Mouse (Mus musculus): ENCODE data around the gene Pole4. TPM values are rescaled to one million over a fixed set of nuclear protein-coding genes. Genes with fewer than 3 reads are reported as not detected.

Pole4 gene
- 108 and 109 TPM in 2 replicates for polyA plus RNA-seq (2015; fragmentation: Nextera tagmentation; extraction: Ambion mirVana)

DNA sequence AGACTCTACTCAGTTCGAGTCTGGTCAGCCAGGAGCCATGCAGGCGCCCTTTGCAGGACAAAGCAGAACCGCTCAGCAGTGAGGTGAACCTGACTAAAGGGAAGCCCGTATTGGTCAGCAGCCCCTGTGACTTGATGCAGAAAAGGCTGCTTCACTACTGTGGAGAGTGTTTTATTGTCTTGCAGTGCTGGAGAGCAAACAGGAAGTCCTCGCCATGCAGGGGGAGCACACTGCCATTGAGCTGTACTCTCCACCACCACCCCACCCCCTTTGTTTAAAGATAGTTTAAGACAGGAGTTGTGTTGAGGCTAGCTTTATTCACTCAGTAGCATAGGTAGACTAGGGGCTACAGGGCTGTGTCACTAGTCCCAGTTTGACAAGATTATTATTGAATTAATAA lies at the start of gene Pole4:
TSS of gene Pole4 (minus strand) at position 145 of the 400 bp plus-strand sequence.
- Histone ChIP-seq H3K4me3 (no peak within 1 kb of the TSS), H3K27ac (no peak within 1 kb of the TSS), H3K27me3 (no peaks in the 10 kb centered on the region), H3K9me3 (no peaks in the 10 kb centered on the region), H3K4me1 (no peaks in the 10 kb centered on the region), H3K9ac (no peak within 1 kb of the TSS), H3K36me3 (no peaks in the 10 kb centered on the region), H3K4me2 (no peak within 1 kb of the TSS)
- WGBS = 84% methylated on average over 5 of the region's 5 CpGs
- no peak for ATAC-seq (ENCODE audit: insufficient number of reproducible peaks, insufficient read depth, low FRiP score, low TSS enrichment, low read depth)

DNA sequence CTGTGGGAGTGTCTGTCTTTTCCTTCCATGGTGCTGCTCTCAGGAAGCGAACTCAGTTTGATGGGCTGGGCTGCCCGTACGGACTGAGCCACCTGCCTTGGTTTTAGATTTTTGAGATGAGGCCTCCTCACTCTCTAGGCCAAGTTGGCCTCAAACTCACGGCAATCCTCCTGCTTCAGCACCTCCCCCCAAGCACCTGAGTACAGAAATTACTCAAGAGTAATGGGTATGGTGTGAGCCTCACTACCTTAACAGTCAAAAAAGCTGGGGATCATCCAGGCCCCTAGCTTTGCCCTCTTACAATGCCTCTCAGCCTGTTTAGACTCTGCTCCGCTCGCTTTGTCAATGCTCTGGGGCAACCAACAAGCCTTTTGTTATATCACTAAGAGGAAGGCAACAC lies 49.6 kb upstream of the Pole4 start:
- H3K27ac ChIP-seq = no peak overlapping the region
- 91% methylated on average over 6 of the region's 6 CpGs for WGBS
- H3K4me3 ChIP-seq = no peak overlapping the region
- no peaks in the 10 kb centered on the region for H3K27me3 ChIP-seq
- H3K9me3 ChIP-seq = no peaks in the 10 kb centered on the region
- ATAC-seq (ENCODE audit: insufficient number of reproducible peaks, insufficient read depth, low FRiP score, low TSS enrichment, low read depth) = no peak
- peaks cover 22% of the 10 kb centered on the region for H3K36me3 ChIP-seq
- peaks cover 7% of the 10 kb centered on the region; the same call in 1 of the 2 replicates for H3K4me1 ChIP-seq
- H3K4me2 ChIP-seq = no peak overlapping the region
- H3K9ac ChIP-seq = no peak overlapping the region

DNA sequence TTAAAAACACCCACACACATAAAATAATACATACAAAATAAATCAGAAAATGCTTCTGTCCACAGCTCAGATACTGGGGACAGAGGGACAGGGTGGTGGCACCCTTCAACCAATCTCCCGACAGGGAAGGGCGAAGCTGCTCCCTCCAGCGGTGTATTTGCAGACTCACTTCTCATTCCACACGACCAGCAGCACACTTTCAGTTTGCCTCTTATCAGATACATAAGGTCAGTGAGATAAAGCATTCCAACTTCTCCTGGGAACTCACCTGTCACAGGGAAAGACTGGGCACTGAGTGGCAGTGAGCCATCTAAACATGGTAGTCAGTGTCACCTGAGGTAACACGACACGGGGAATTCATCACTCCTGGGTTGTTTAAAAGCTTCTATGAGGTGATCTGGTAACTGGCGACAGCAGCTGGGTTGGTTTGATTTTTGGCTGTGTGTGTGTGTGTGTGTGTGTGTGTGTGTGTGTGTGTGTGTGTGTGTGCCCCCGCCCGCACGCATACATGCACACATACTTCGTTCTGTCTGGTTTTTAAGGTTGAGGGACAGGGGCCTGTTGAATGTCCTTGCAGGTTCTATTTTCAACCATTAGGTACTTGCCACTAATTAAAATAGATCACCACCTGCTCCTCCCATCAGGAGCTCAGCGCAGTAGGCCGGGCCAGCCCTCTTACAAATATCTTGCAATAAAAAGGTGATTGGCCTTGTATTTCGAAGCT lies 48.6 kb upstream of the Pole4 start:
- H3K9me3 ChIP-seq = no peaks in the 10 kb centered on the region
- 90% methylated on average over 14 of the region's 14 CpGs for WGBS
- ATAC-seq (ENCODE audit: insufficient number of reproducible peaks, insufficient read depth, low FRiP score, low TSS enrichment, low read depth) = no peak
- no peak overlapping the region for H3K4me2 ChIP-seq
- no peaks in the 10 kb centered on the region for H3K27me3 ChIP-seq
- H3K36me3 ChIP-seq = peaks cover 19% of the 10 kb centered on the region
- peaks cover 7% of the 10 kb centered on the region; the same call in 1 of the 2 replicates for H3K4me1 ChIP-seq
- no peak overlapping the region for H3K4me3 ChIP-seq
- no peak overlapping the region for H3K27ac ChIP-seq
- no peak overlapping the region for H3K9ac ChIP-seq

DNA sequence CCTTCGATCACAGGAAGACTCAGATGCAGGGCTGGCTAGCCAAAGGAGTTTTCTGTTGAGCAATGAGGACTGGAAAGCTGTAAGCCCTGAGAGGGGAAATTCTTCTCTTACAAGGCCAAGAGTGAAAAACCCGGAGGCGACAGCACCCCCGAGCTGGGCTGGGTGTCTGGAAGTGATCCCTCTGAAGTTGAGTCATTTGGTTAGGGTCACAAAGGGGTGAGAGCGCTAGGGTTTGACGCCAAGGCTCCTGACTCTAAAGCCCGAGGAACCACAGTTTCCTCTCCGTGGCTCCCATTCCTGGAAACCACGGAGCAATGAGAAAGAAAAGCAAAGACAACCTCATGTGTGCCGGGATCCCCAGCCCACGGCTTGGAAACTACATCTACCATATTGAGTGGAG lies 47.9 kb upstream of the Pole4 start:
- Histone ChIP-seq H3K4me1 (peaks cover 7% of the 10 kb centered on the region; the same call in 1 of the 2 replicates), H3K27me3 (no peaks in the 10 kb centered on the region), H3K9ac (no peak overlapping the region), H3K4me3 (no peak overlapping the region), H3K9me3 (no peaks in the 10 kb centered on the region), H3K27ac (no peak overlapping the region), H3K4me2 (no peak overlapping the region), H3K36me3 (peaks cover 27% of the 10 kb centered on the region)
- ATAC-seq (ENCODE audit: insufficient number of reproducible peaks, insufficient read depth, low FRiP score, low TSS enrichment, low read depth) = no peak
- WGBS = 57% methylated on average over 11 of the region's 11 CpGs

DNA sequence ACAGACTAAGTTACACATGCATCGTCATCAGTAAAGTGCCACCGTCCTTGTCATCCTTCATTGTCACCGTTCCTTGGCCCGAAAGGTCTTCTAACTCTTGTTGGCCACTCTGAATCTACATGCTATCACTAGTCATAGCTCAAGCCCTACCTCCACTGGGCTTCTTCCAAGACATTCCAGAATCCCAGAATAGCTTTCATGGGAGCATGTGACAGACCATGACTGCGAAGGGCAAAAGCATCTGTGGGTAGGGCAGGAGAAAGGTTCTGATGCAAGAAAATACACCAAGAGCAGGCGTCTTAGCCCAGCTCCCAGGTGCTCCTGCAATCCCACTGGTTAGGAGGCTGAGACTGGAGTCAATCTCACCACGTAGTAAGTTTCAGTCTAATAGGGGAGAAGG lies 46.6 kb upstream of the Pole4 start:
- Histone ChIP-seq H3K9ac (no peak overlapping the region), H3K9me3 (no peaks in the 10 kb centered on the region), H3K27me3 (no peaks in the 10 kb centered on the region), H3K36me3 (peaks cover 28% of the 10 kb centered on the region), H3K27ac (no peak overlapping the region), H3K4me1 (peaks cover 7% of the 10 kb centered on the region; the same call in 1 of the 2 replicates), H3K4me3 (no peak overlapping the region), H3K4me2 (no peak overlapping the region)
- no peak for ATAC-seq (ENCODE audit: insufficient number of reproducible peaks, insufficient read depth, low FRiP score, low TSS enrichment, low read depth)
- WGBS = 94% methylated on average over 7 of the region's 7 CpGs

DNA sequence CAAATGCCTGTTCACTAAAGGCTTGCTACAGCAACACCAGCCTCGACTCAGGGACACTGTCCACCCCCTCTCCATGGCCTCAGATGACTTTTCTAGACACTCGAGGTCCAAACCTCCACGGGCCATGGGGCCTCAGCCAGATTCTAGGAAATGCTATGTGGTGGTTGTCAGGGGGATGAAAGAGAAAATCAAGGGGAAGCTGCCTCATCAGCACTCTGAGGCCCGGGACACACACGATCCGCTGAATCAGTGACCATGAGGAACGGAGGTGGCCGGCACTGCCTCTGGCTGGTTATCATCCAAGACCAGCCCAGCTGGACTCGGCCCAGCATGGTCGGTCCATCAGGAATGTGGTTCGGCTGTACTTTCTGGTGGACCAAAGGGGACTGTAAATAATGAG lies 45.9 kb upstream of the Pole4 start:
- Histone ChIP-seq H3K27ac (no peak overlapping the region), H3K9me3 (no peaks in the 10 kb centered on the region), H3K4me2 (no peak overlapping the region), H3K9ac (no peak overlapping the region), H3K27me3 (no peaks in the 10 kb centered on the region), H3K36me3 (peaks cover 33% of the 10 kb centered on the region), H3K4me3 (no peak overlapping the region), H3K4me1 (peaks cover 7% of the 10 kb centered on the region; the same call in 1 of the 2 replicates)
- 88% methylated on average over 11 of the region's 11 CpGs for WGBS
- ATAC-seq (ENCODE audit: insufficient number of reproducible peaks, insufficient read depth, low FRiP score, low TSS enrichment, low read depth) = no peak

DNA sequence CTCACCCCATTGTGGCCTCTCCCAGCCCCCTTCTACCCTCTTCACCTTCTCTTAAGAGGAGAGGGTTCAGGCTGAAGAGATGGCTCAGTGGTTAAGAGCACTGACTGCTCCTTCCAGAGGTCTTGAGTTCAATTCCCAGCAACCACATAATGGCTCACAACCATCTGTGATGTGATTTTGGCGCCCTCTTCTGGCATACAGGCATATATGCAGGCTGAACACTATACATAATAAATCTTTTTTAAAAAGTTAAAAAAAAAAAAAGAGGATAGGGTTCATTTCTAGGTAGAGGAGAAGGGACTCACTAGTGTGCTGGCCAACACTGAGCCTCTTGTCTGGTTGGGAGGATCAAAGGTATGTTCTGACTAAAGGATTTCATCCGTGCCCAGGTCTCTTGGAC lies 44.9 kb upstream of the Pole4 start:
- no peak overlapping the region for H3K9ac ChIP-seq
- no peak overlapping the region for H3K27ac ChIP-seq
- H3K4me1 ChIP-seq = peaks cover 7% of the 10 kb centered on the region; the same call in 1 of the 2 replicates
- no peaks in the 10 kb centered on the region for H3K9me3 ChIP-seq
- H3K27me3 ChIP-seq = no peaks in the 10 kb centered on the region
- H3K4me2 ChIP-seq = no peak overlapping the region
- H3K36me3 ChIP-seq = peaks cover 35% of the 10 kb centered on the region
- no peak overlapping the region for H3K4me3 ChIP-seq
- 63% methylated on average over 2 of the region's 2 CpGs for WGBS
- ATAC-seq (ENCODE audit: insufficient number of reproducible peaks, insufficient read depth, low FRiP score, low TSS enrichment, low read depth) = no peak; the same call in 1 of the 2 replicates

DNA sequence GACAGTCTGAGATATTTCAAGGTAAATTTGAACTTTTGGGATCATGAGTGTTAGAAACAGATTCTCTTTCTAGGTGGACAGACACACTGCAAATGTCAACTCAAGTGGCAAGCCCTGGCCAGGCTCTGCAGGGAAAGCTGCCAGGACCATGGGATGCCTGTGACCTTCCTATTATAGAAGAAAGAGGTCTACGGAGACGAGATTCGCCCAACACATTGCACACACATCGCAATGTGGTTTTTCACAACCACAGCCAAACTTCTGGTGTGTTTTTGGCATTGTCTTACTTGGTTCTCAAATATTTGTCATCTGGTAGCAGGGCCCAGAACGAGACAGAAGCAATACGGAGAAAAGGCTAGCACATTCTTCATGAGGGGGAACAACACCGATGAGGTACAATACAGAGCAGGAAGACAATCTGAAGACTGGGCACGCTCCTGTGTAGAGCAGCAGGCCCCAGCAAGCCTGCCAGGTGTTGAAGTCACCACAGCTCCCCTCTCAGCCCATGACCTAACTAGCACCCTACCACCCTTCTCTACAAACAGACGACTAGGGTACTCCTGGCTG lies 43.0 kb upstream of the Pole4 start:
- no peak overlapping the region for H3K4me2 ChIP-seq
- H3K27me3 ChIP-seq = no peaks in the 10 kb centered on the region
- H3K9me3 ChIP-seq = no peaks in the 10 kb centered on the region
- H3K4me1 ChIP-seq = peaks cover 6% of the 10 kb centered on the region; the same call in 1 of the 2 replicates
- H3K36me3 ChIP-seq = peaks cover 43% of the 10 kb centered on the region
- H3K4me3 ChIP-seq = no peak overlapping the region
- ATAC-seq (ENCODE audit: insufficient number of reproducible peaks, insufficient read depth, low FRiP score, low TSS enrichment, low read depth) = no peak
- no peak overlapping the region for H3K9ac ChIP-seq
- H3K27ac ChIP-seq = no peak overlapping the region
- WGBS = 91% methylated on average over 9 of the region's 9 CpGs

DNA sequence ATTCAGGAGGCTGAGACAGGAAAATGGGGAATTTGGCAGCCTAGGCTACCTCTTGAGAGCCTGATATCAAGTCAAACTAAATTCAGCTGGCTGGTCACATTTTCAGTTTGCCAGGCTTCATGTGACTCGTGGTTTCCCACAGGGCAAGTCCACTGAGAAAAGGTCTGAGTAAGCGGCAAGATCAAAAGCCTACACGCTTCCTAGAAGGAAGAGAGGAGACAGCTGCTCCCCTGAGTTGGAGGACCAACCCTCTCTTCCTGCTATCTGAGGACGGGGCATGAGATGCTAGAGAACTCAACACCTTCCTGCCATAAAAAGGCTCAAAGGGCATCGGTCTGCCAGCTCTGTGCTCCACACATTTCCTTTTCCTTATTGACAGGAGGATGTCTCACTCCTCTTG lies 41.9 kb upstream of the Pole4 start:
- Histone ChIP-seq H3K36me3 (peaks cover 54% of the 10 kb centered on the region), H3K4me2 (no peak overlapping the region), H3K9ac (no peak overlapping the region), H3K27me3 (no peaks in the 10 kb centered on the region), H3K27ac (no peak overlapping the region), H3K4me1 (no peaks in the 10 kb centered on the region), H3K4me3 (no peak overlapping the region), H3K9me3 (no peaks in the 10 kb centered on the region)
- no peak for ATAC-seq (ENCODE audit: insufficient number of reproducible peaks, insufficient read depth, low FRiP score, low TSS enrichment, low read depth)
- WGBS = 75% methylated on average over 5 of the region's 5 CpGs

DNA sequence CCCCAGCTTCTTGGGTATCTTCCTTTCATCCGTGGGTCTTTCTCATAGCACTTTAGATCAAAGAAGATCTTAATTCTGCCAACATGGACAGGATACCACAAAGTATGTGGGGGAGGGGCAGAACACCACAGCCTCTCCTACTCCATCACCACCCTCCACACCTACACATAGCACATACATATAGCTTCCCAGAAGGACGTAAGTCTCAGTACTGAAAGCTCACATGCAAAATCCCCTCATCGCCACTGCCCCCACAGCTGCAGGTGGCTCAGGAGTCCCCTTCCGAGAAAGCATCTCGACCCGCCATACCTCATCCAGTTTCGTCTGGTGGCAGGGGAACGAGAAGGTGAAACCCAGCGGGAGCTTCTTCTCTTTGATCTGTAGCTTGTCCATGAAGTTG lies 39.4 kb upstream of the Pole4 start:
- ATAC-seq (ENCODE audit: insufficient number of reproducible peaks, insufficient read depth, low FRiP score, low TSS enrichment, low read depth) = no peak
- Histone ChIP-seq H3K4me1 (no peaks in the 10 kb centered on the region), H3K36me3 (peaks cover 45% of the 10 kb centered on the region), H3K27me3 (no peaks in the 10 kb centered on the region), H3K27ac (no peak overlapping the region), H3K9ac (no peak overlapping the region), H3K4me3 (no peak overlapping the region), H3K4me2 (no peak overlapping the region), H3K9me3 (no peaks in the 10 kb centered on the region)
- WGBS = 83% methylated on average over 9 of the region's 9 CpGs

DNA sequence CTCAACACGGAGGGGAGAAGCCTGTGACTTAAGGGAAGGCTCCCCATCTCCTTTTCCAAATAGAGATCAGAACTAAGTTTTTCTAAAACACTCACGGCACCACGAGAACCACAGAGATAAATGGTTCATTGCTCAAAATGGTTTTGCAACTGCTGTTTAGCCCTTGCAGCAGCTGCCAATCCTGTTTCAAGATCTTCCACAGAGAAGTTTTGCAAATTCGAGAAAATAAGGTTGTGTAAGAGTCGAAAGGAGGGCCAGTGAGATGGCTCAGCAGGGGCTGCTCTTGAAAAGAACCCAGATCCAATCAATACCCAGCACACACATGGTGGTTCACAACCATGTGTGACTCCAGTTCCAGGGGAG lies 36.3 kb upstream of the Pole4 start:
- peaks cover 53% of the 10 kb centered on the region for H3K36me3 ChIP-seq
- H3K9ac ChIP-seq = no peak overlapping the region
- no peak overlapping the region for H3K27ac ChIP-seq
- H3K27me3 ChIP-seq = no peaks in the 10 kb centered on the region
- no peaks in the 10 kb centered on the region for H3K4me1 ChIP-seq
- no peak overlapping the region for H3K4me2 ChIP-seq
- WGBS = 86% methylated on average over 5 of the region's 5 CpGs
- no peak for ATAC-seq (ENCODE audit: insufficient number of reproducible peaks, insufficient read depth, low FRiP score, low TSS enrichment, low read depth)
- no peaks in the 10 kb centered on the region for H3K9me3 ChIP-seq
- no peak overlapping the region for H3K4me3 ChIP-seq

DNA sequence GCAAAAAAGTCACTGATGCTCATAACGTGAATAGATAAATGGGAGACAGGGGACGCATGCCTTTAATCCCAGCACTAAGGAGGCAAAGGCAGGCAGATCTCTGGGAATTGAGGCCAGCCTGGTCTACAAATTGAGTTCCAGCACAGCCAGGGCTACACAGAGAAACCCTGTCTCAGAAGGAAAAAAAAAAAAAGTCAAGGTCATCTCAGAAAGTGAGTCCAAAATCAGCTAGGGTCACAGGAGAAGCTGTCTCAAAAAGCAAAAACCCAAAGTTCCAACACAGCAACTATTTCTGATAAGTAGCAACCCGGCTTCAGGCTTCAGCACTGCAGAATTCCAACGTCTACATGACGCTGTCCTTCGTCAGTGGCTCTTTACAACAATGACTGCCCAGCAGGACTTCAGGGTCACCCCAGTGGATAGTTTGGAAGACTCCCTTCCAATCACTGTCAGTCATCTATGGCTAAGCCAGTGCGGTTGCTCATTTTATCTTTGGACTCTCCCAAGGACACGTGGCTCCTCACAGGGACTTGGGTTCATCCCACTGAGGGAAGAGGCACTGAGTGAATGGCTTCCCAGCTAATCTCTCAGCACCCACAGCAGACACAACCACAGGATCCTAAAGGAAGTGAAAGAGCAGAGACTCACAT lies 35.8 kb upstream of the Pole4 start:
- Histone ChIP-seq H3K9me3 (no peaks in the 10 kb centered on the region), H3K4me2 (no peak overlapping the region), H3K36me3 (peaks cover 52% of the 10 kb centered on the region), H3K9ac (no peak overlapping the region), H3K27ac (no peak overlapping the region), H3K27me3 (no peaks in the 10 kb centered on the region), H3K4me1 (no peaks in the 10 kb centered on the region), H3K4me3 (no peak overlapping the region)
- ATAC-seq (ENCODE audit: insufficient number of reproducible peaks, insufficient read depth, low FRiP score, low TSS enrichment, low read depth) = no peak
- 83% methylated on average over 8 of the region's 8 CpGs for WGBS
